Mouse (Mus musculus) hindbrain, embryonic 15.5 days (tissue): ENCODE measurements at regions not wholly inside any gene's neighbourhood (a gene's known extent, or its start where the extent isn't known, plus 50 kb on each side); places are given as distances from the start of the nearest gene placed in this dataset.
A peak's percentile ranks its signal among the peaks of the same experiment; 100 is the strongest.
"Not testable (repeated sequence)": the region's sequence is repeated elsewhere in the genome, so short reads cannot be mapped to it uniquely, and the experiment has no call there.

Experiments
- ATAC-seq: fragments of 200-750 bp; cut with Nextera tagmentation; 2 replicates; pipeline ENCODE4 v1.8.0; 2017; ENCODE audit warnings: low read depth, moderate number of reproducible peaks, moderate TSS enrichment; ENCODE audit not compliant: low FRiP score
- H3K27ac ChIP-seq: fragments of 300-500 bp; sonication (generic); replicated peaks from 2 replicates; pipeline ENCODE4 v1.5.1; 2015; ENCODE audit warnings: mild to moderate bottlenecking, inconsistent platforms
- H3K27me3 ChIP-seq: fragments of 300-500 bp; sonication (generic); 2 replicates; pipeline ENCODE4 v1.6.1; 2015; ENCODE audit warnings: control low read depth, inconsistent platforms
- H3K36me3 ChIP-seq: fragments of 300-500 bp; sonication (generic); 2 replicates; pipeline ENCODE4 v1.6.1; 2015; ENCODE audit warnings: control low read depth, inconsistent platforms
- H3K4me1 ChIP-seq: fragments of 300-500 bp; sonication (generic); replicated peaks from 2 replicates; pipeline ENCODE4 v1.6.1; 2015; ENCODE audit warnings: control low read depth, inconsistent platforms
- H3K4me2 ChIP-seq: fragments of 300-500 bp; sonication (generic); 2 replicates; pipeline ENCODE4 v1.6.1; 2015; ENCODE audit warnings: moderate library complexity, mild to moderate bottlenecking, inconsistent platforms
- H3K4me3 ChIP-seq: fragments of 300-500 bp; sonication (generic); 2 replicates; pipeline ENCODE4 v1.5.1; 2015; ENCODE audit warnings: mild to moderate bottlenecking, inconsistent platforms
- H3K9ac ChIP-seq: fragments of 300-500 bp; sonication (generic); 2 replicates; pipeline ENCODE4 v1.6.1; 2015; ENCODE audit warnings: inconsistent platforms
- H3K9me3 ChIP-seq: fragments of 300-500 bp; sonication (generic); 2 replicates; pipeline ENCODE4 v1.6.1; 2016; ENCODE audit warnings: control low read depth, inconsistent platforms
- WGBS: fragments of 180-500 bp; shearing (Covaris S2); methylation state at CpG from one replicate; pipeline ENCODE4 v1.1.7; 2015; 5-methylcytosine and 5-hydroxymethylcytosine counted together

GRCm38 (mm10) chr13:4771120-4772075, 162.4 kb upstream of the Akr1e1 start:
- ATAC-seq, result peak; percentile 96
- Histone ChIP-seq H3K4me2 (no peak overlapping the region), H3K9ac (no peak overlapping the region), H3K4me3 (no peak overlapping the region), H3K27me3 (no peaks in the 10 kb centered on the region), H3K4me1 (no peaks in the 10 kb centered on the region), H3K36me3 (no peaks in the 10 kb centered on the region), H3K9me3 (no peaks in the 10 kb centered on the region), H3K27ac (0 out of 2 replicates have a peak overlapping the region, but pooled peaks have one; percentile 7)
- 43% methylated on average over 12 of the region's 12 CpGs for WGBS

- H3K4me2 ChIP-seq, result no peak overlapping the region
- no peaks in the 10 kb centered on the region for H3K27me3 ChIP-seq
- no peak for ATAC-seq
- no peaks in the 10 kb centered on the region for H3K36me3 ChIP-seq
- no peak overlapping the region for H3K9ac ChIP-seq
- H3K4me3 ChIP-seq, result no peak overlapping the region
- H3K27ac ChIP-seq, result no peak overlapping the region
- H3K4me1 ChIP-seq, result no peaks in the 10 kb centered on the region
- 55% methylated on average over 3 of the region's 3 CpGs for WGBS
- H3K9me3 ChIP-seq, result no peaks in the 10 kb centered on the region
Measured at GRCm38 (mm10) chr13:4759965-4760364, 151.0 kb upstream of the Akr1e1 start.

- Histone ChIP-seq H3K36me3 (no peaks in the 10 kb centered on the region), H3K27me3 (no peaks in the 10 kb centered on the region), H3K4me1 (no peaks in the 10 kb centered on the region), H3K9ac (no peak overlapping the region), H3K4me2 (no peak overlapping the region), H3K27ac (no peak overlapping the region), H3K4me3 (no peak overlapping the region), H3K9me3 (no peaks in the 10 kb centered on the region)
- ATAC-seq, result 0 out of 2 replicates have a peak, but pooled peaks have one; percentile 34
Measured at GRCm38 (mm10) chr13:4756529-4756928, 147.6 kb upstream of the Akr1e1 start.

- Histone ChIP-seq H3K4me2 (no peak overlapping the region), H3K4me1 (no peaks in the 10 kb centered on the region), H3K27me3 (no peaks in the 10 kb centered on the region), H3K36me3 (no peaks in the 10 kb centered on the region), H3K9ac (no peak overlapping the region), H3K9me3 (no peaks in the 10 kb centered on the region), H3K4me3 (no peak overlapping the region), H3K27ac (no peak overlapping the region)
- ATAC-seq, result 0 out of 2 replicates have a peak, but pooled peaks have one; percentile 56
- WGBS, result 51% methylated on average over 2 of the region's 2 CpGs
Measured at GRCm38 (mm10) chr13:4742930-4743329, 134.0 kb upstream of the Akr1e1 start.

- not testable (repeated sequence) for H3K4me1 ChIP-seq, H3K4me2 ChIP-seq, ATAC-seq, H3K9ac ChIP-seq, H3K27me3 ChIP-seq, H3K4me3 ChIP-seq, H3K36me3 ChIP-seq, H3K9me3 ChIP-seq, H3K27ac ChIP-seq
- 85% methylated on average over 2 of the region's 2 CpGs for WGBS
Measured at GRCm38 (mm10) chr13:4716299-4716698, 107.3 kb upstream of the Akr1e1 start.

- H3K4me2 ChIP-seq, result no peak overlapping the region
- H3K4me3 ChIP-seq, result no peak overlapping the region
- H3K4me1 ChIP-seq, result no peaks in the 10 kb centered on the region
- H3K9ac ChIP-seq, result no peak overlapping the region
- WGBS, result 88% methylated on average over 1 of the region's 1 CpGs
- H3K36me3 ChIP-seq, result no peaks in the 10 kb centered on the region
- no peaks in the 10 kb centered on the region for H3K27me3 ChIP-seq
- no peak overlapping the region for H3K27ac ChIP-seq
- H3K9me3 ChIP-seq, result no peaks in the 10 kb centered on the region
- ATAC-seq, result no peak
Measured at GRCm38 (mm10) chr13:4714724-4715123, 105.8 kb upstream of the Akr1e1 start.

GRCm38 (mm10) chr13:4712698-4713097, 103.7 kb upstream of the Akr1e1 start:
- no peaks in the 10 kb centered on the region for H3K36me3 ChIP-seq
- no peak overlapping the region for H3K4me2 ChIP-seq
- 39% methylated on average over 3 of the region's 3 CpGs for WGBS
- no peaks in the 10 kb centered on the region for H3K9me3 ChIP-seq
- no peak overlapping the region for H3K9ac ChIP-seq
- H3K27ac ChIP-seq, result no peak overlapping the region
- H3K4me1 ChIP-seq, result no peaks in the 10 kb centered on the region
- H3K27me3 ChIP-seq, result no peaks in the 10 kb centered on the region
- ATAC-seq, result no peak
- H3K4me3 ChIP-seq, result no peak overlapping the region

GRCm38 (mm10) chr13:4699591-4699990, 90.6 kb upstream of the Akr1e1 start:
- not testable (repeated sequence) for H3K4me3 ChIP-seq, H3K4me1 ChIP-seq, H3K4me2 ChIP-seq, H3K9ac ChIP-seq, H3K27ac ChIP-seq, H3K9me3 ChIP-seq, H3K36me3 ChIP-seq, H3K27me3 ChIP-seq, ATAC-seq
- 54% methylated on average over 2 of the region's 2 CpGs for WGBS

GRCm38 (mm10) chr13:4666375-4667140, 57.6 kb upstream of the Akr1e1 start:
- H3K27me3 ChIP-seq, result no peaks in the 10 kb centered on the region
- WGBS, result 26% methylated on average over 11 of the region's 11 CpGs
- H3K9me3 ChIP-seq, result no peaks in the 10 kb centered on the region
- H3K4me3 ChIP-seq, result no peak overlapping the region
- no peaks in the 10 kb centered on the region for H3K36me3 ChIP-seq
- 0 out of 2 replicates have a peak, but pooled peaks have one; percentile 61 for ATAC-seq
- H3K4me2 ChIP-seq, result peak overlapping the region; percentile 33
- H3K9ac ChIP-seq, result no peak overlapping the region
- H3K27ac ChIP-seq, result no peak overlapping the region
- H3K4me1 ChIP-seq, result 0 out of 2 replicates have a peak, but pooled peaks cover 2% of the 10 kb centered on the region

GRCm38 (mm10) chr13:4663390-4663789, 54.4 kb upstream of the Akr1e1 start:
- no peak for ATAC-seq
- no peaks in the 10 kb centered on the region for H3K27me3 ChIP-seq
- 0 out of 2 replicates have a peak, but pooled peaks cover 2% of the 10 kb centered on the region for H3K4me1 ChIP-seq

GRCm38 (mm10) chr13:4662336-4663101, 53.5 kb upstream of the Akr1e1 start:
- H3K36me3 ChIP-seq, result no peaks in the 10 kb centered on the region
- no peaks in the 10 kb centered on the region for H3K27me3 ChIP-seq
- H3K4me1 ChIP-seq, result 0 out of 2 replicates have a peak, but pooled peaks cover 2% of the 10 kb centered on the region
- ATAC-seq, result peak; percentile 90
- H3K4me2 ChIP-seq, result 0 out of 2 replicates have a peak overlapping the region, but pooled peaks have one; percentile 19
- H3K9ac ChIP-seq, result no peak overlapping the region
- H3K9me3 ChIP-seq, result no peaks in the 10 kb centered on the region
- no peak overlapping the region for H3K27ac ChIP-seq
- H3K4me3 ChIP-seq, result no peak overlapping the region
- WGBS, result 49% methylated on average over 13 of the region's 13 CpGs

More at GRCm38 (mm10) chr13:4663390-4663789, 54.4 kb upstream of the Akr1e1 start:
- Histone ChIP-seq H3K36me3 (no peaks in the 10 kb centered on the region), H3K4me3 (no peak overlapping the region), H3K9me3 (no peaks in the 10 kb centered on the region), H3K27ac (no peak overlapping the region), H3K4me2 (no peak overlapping the region), H3K9ac (no peak overlapping the region)
- WGBS, result 69% methylated on average over 3 of the region's 3 CpGs
